Mouse (Mus musculus): ENCODE results near the gene Eif3a. TPM values are rescaled to one million over a fixed set of nuclear protein-coding genes. Genes with fewer than 3 reads are reported as not detected.

The Eif3a gene
- total RNA-seq, 2 experiments from 2014 or later: 96.2 to 105 TPM

DNA sequence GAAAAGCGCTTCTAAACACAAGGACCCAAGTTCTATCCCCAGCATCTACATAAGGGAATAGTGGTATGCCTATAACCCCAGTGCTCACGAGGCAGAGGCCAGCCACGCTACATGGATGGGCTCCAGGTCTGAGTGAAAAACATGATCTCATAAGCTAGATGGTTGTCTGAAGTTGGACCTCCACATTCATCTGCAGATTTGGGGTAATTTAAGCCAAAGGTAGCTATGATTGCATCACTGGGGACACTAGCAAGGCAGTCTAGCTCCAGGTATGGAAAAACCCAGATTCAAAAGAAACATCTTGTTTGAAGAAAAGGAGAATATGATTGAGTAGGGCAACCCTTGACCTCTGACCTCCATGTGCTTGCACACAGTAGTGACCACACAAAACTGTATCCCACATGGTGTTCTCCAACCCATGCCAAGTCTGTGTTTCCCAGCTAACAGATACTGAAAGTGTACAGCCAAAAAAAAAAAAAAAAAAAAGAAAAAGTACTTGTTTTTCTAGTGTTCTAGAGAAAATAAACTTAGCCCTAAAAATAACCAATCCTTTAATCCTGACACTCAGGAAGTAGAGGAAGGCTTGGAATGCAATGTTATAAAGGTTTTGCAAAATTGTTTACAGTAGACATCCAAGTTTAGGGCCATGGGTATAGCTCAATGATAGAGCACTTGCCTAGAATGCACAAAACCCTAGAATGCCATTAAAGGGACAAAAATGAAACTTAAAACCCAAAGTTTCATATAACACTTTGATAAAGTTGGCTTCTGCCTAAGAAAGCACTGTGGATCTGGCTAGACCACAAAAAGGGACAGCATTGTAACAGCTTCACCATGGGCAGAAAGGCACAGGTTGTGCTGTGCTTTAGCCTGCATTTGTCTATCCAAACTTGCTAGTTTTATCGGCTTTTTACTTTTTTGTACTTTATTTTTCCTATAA is 31.3 kb downstream of the Eif3a start:
- DNase-seq: no peak

DNA sequence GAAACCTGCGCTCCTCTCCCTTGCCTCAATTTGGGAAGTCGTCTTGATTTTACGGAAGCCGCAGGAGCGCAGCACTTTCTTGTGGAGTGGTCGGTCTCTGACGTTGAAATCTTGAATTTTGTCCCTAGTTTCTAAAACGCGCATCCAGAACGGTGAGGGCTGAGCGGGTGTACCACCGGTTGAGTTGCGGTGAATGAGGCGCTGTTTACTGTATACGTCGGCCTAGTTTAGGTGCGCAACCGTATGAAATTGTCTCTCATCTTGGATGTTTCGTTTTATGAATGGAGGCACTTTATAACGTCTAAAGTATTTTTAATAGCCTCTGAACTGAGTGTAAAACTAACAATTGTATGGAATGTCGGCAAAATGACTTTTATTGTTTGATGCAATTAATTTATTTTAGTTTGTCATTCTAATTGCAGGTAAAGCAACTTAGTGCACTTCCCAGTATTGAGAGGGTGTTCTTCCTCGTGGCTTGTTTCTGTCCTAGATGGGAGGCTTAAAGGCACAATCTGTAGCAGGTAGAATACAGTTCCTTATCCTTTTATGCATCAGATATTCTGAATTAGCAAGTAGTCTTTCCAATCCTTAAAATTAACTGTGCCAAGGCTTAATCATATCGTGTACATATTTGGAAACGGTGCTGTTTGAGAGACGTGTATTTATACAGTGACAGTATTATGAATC is 33.2 kb downstream of the Eif3a start:
- DNase-seq: no peak

GRCm38 (mm10) chr19:60756192-60757098 is 34.0 kb downstream of the Eif3a start:
- peak; percentile 31 for DNase-seq

DNA sequence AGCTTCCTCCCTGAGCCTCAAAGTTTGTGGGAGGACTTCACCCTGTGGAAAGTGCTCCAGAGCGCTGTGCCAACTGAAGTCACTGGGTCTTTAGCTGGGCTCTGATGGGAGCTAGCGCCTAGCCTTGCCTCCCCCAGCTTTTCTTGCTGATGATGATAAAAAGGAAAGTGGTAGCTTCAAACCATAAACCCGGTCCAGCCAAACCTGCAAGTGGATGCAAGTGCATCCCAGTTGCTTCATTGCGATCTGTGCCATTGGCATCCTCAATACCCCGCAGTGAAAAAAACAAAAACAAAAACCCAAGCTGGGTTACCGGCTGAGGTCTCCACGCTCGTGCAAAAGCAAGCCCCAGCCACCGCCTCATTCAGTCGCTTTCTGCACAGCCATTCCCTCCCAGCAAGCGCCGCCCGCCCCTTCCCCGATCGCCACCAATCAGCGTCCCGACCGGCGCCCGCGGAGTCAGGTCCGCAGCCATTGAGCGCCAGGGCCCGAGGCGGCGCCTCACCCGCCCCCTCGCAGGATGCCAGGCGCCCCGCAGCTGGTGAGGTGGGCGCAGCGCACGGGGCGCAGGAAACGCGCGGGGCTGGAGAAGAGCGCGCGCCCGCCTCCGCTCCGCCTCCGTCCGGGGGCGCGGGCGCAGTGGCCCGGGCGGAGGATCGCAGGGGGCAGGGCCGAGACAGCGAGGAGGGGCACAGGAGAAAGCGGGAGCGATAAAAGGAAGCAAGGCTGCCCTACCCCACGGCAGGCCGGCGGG is 34.8 kb downstream of the Eif3a start, which contains the start of gene Nanos1:
Nanos1 (plus strand) TSS at position 550 of the 754 bp plus-strand sequence.
- peak; percentile 87 for DNase-seq

GRCm38 (mm10) chr19:60747801-60748200 is 42.7 kb downstream of the Eif3a start:
- no peak for DNase-seq

DNA sequence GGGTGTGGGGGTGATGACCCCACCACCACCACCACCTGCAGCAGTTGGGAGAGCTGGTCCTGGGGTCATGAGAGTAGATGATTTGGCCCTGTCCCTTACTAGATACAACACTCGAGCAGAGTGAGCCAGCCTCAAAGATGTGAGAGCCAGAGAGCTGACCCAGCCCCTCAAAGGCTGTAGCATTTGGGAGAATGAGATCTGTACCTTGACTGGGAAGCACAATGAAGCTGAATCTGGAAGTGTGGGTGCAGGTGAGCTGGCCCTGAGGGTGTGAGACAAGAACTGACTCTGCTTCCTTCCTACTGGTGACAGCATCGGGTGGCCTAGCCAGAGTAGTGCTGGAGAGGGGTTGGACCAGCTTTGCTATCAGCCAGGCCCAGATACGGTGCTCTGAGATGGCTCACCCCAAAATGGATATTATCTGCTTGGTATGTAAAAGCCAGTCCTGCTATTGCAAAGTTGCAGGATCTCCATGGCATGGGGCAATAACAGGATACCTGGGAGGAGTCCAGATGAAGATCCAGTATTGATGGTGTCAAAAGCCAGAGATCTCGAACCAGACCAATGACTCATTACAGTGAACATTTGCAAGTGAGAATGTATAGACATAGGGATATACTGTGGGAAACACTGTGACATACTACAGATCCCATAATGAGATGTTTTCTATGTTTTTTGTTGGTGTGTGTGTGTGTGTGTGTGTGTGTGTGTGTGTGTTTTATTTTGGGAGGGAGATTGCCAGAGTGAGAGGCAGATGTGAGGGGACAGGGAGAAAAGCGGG is 46.5 kb downstream of the Eif3a start:
- no peak for DNase-seq

GRCm38 (mm10) chr19:60740560-60740959 is 49.9 kb downstream of the Eif3a start:
- DNase-seq: no peak

GRCm38 (mm10) chr19:60731966-60732365 is 58.5 kb downstream of the Eif3a start:
- no peak for DNase-seq

DNA sequence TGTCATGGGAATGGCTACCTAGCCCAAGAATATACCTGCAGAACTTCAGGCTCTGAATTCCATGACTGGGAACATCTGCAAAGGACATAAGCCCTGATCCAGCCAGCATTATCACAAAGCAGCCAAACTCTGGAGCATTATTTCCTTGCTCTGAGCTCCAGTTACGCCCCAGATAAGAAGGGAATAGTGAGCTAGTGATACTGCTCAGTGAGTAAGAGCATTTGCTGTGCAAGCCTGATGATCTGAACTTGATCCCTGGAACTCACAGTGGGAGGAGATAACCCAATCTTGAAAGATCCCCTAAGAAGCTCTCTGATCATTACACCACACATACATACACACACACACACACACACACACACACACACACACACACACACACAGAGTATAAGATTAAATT is 59.2 kb downstream of the Eif3a start:
- DNase-seq: no peak

DNA sequence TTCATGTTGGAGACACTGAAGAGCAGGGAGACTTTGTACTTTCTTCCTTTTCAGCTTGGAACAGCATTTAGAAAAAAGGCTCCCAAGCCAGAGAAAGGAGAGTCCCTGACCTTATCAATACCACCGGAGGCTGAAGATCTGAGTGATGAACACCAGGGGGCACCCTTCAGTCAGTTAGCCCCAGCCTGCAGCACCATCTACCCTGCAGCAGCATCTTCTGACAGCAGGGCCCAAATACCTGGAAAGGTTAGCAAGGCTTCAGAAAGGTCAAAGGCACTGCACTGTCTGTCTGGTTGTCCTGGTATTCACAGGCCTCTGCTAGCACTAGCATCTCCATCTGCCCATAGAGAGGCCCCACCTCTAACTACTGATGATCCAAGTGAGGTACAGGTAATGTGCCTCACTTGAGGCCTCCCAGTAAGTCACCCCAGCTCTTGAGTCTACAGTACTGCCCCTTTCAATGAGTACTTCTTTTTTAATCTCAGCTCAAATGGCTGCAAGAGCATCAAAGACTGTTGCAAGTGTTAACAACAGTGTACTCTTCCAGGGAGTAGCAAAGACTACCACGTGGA is 60.1 kb downstream of the Eif3a start:
- DNase-seq: no peak

GRCm38 (mm10) chr19:60716381-60716780 is 74.1 kb downstream of the Eif3a start:
- no peak for DNase-seq

DNA sequence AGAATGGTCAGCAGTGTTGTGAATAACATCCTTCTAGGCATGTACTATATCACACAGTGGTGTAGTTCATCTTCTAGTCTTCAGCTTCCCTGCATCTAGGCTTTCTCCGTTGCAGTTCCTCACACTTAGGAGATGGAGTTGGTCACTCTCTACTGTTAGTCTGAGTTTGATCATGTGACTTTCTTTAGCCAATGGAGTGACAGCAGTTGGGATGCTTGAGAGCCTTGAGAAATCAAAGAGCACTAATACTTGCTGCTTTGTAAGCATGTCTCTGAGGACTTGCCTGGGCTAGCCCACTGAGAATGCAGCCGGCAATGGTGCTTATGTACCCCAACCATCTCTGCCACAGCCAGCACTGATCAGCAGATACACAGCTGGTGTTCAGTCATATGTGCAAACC is 77.9 kb downstream of the Eif3a start:
- DNase-seq: no peak

Small RNA genes lying within 50 kb of the gene (microRNA-seq; reads per million reads assigned to microRNA genes)
- 0 reads per million in 2 experiments for gene mmu-mir-3084-1

Other genes starting within 250 kb of the Eif3a start
- 10 to 100 TPM; 26.7 to 28.6 TPM for gene Cacul1, start 209.6 kb downstream of the Eif3a start, total RNA-seq (2021)
- gene Nanos1, start 34.7 kb downstream of the Eif3a start, total RNA-seq (2021): under 1 TPM; 0.38 to 0.45 TPM
- 10 to 100 TPM; 15.2 to 20.1 TPM for gene Fam45a, start 20.9 kb upstream of the Eif3a start, total RNA-seq (2021)
- gene Sfxn4, start 70.8 kb upstream of the Eif3a start, total RNA-seq (2021): 1 to 10 TPM; 1.9 to 2.8 TPM
- gene Prdx3, start 83.9 kb upstream of the Eif3a start, total RNA-seq (2021): 100 to 1,000 TPM; 136 to 154 TPM
- gene Grk5, start 99.1 kb upstream of the Eif3a start, total RNA-seq (2021): 1 to 10 TPM; 6.8 to 9.7 TPM